Mouse (Mus musculus) bone marrow macrophage, adult 2 months (primary cell): ENCODE results near the gene Zbtb8a.
A peak's percentile ranks its signal among the peaks of the same experiment; 100 is the strongest.

Source experiments
- CTCF ChIP-seq: IDR thresholded peaks from 2 replicates; pipeline ENCODE4 v1.5.1; 2012; ENCODE audit warnings: low read depth, mild to moderate bottlenecking, low read length, moderate library complexity
- POLR2A ChIP-seq: IDR thresholded peaks from 2 replicates; pipeline ENCODE4 v1.6.1; 2012; ENCODE audit warnings: mild to moderate bottlenecking, low read depth, low read length, borderline replicate concordance

DNA sequence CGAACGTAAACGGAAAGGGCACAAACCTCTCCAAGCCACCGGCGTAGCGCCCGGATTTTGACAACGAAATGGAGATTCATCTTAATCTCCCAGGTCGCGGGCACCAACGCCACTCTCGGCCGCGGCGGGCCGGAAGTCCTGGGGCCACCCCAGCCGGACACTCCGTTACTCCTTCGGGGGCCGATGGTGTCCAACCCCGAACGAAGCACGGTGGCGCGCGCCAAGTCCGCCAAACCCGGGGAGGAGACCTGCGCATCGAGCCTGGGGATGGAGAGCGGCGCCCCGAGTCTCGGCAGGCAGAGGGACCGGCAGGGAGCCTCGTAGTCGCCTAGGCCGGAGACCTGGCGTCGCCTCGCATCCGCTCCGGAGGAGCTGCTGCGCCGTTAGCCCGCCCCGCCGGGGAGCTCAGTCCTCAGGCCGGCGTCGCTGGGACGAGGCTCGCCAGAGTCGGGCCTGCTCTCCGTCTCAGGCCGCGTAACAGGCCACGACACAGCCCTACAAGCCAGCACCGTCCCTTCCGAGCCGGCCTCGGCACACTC is 43.2 kb downstream of the Zbtb8a start:
- 0 out of 2 replicates have a peak, but pooled peaks have one; percentile 75 for TF ChIP-seq POLR2A
- no peak for TF ChIP-seq CTCF
